Mouse (Mus musculus): ENCODE measurements around the gene I830077J02Rik. TPM values are rescaled to one million over a fixed set of nuclear protein-coding genes. Genes with fewer than 3 reads are reported as not detected.
A peak's percentile ranks its signal among the peaks of the same experiment; 100 is the strongest.

The I830077J02Rik gene
- total RNA-seq (2021) = under 1 TPM; 0.84 to 0.92 TPM
- long read RNA-seq, experiment 1 = 0 reads
- long read RNA-seq, experiment 2 = 0 reads

- intact Hi-C loops (cut with DNase I) = no loop called here
- no peak for TF ChIP-seq CTCF (IDR thresholded peaks at IDR 0.05)
- DNase-seq = no peak
- no peak within 1 kb of the TSS for H3K4me3 ChIP-seq
- no peak within 1 kb of the TSS for H3K27ac ChIP-seq
Measured at GRCm38 (mm10) chr3:105932240-105933071, at the start of gene I830077J02Rik. Gene I830077J02Rik (minus strand): TSS chr3:105932664.

GRCm38 (mm10) chr3:105974174-105974573, 41.7 kb upstream of the I830077J02Rik start:
- no peak overlapping the region for H3K27ac ChIP-seq
- intact Hi-C loops (cut with DNase I) = no loop called here
- TF ChIP-seq CTCF (IDR thresholded peaks at IDR 0.05) = no peak
- no peak overlapping the region for H3K4me3 ChIP-seq
- DNase-seq = no peak

GRCm38 (mm10) chr3:105973411-105973810, 40.9 kb upstream of the I830077J02Rik start, which contains the start of gene Ovgp1:
Gene Ovgp1 (plus strand): TSS chr3:105973711.
- intact Hi-C loops (cut with DNase I) = no loop called here
- Histone ChIP-seq H3K27ac (no peak within 1 kb of the TSS), H3K4me3 (no peak within 1 kb of the TSS)
- no peak for TF ChIP-seq CTCF (IDR thresholded peaks at IDR 0.05)
- no peak for DNase-seq

GRCm38 (mm10) chr3:105971831-105972446, 39.5 kb upstream of the I830077J02Rik start:
- no peak overlapping the region for H3K4me3 ChIP-seq
- no peak overlapping the region for H3K27ac ChIP-seq
- TF ChIP-seq CTCF (IDR thresholded peaks at IDR 0.05) = no peak
- intact Hi-C loops (cut with DNase I) = no loop called here
- DNase-seq = no peak

- peak; percentile 39 for TF ChIP-seq CTCF (IDR thresholded peaks at IDR 0.05)
- intact Hi-C loops (cut with DNase I) = loop anchor here (10.0 kb wide), 1 partner anchor 584 kb away; the partner anchor contains the start of genes Cept1 and Dram2
- Histone ChIP-seq H3K27ac (no peak overlapping the region), H3K4me3 (no peak overlapping the region)
- DNase-seq = no peak
Measured at GRCm38 (mm10) chr3:105960700-105961099, 28.2 kb upstream of the I830077J02Rik start.

- Histone ChIP-seq H3K27ac (peak within 1 kb of the TSS; percentile 100), H3K4me3 (peak within 1 kb of the TSS; percentile 99)
- intact Hi-C loops (cut with DNase I) = loop anchor here (5.0 to 10.0 kb wide), 3 partner anchors 273 to 1515 kb away; partner anchors contain the start of genes Cept1, Ddx20 and Dram2
- DNase-seq = no peak
- TF ChIP-seq CTCF (IDR thresholded peaks at IDR 0.05) = no peak
Measured at GRCm38 (mm10) chr3:105959999-105960398, 27.5 kb upstream of the I830077J02Rik start, which contains the start of gene Atp5f1. Gene Atp5f1 (minus strand): TSS chr3:105960099.

- Histone ChIP-seq H3K27ac (peak overlapping the region; percentile 100), H3K4me3 (peak overlapping the region; percentile 99)
- DNase-seq = no peak
- no peak for TF ChIP-seq CTCF (IDR thresholded peaks at IDR 0.05)
- intact Hi-C loops (cut with DNase I) = loop anchor here (5.0 to 10.0 kb wide), 2 partner anchors 272 to 1515 kb away; partner anchors contain the start of gene Ddx20
Measured at GRCm38 (mm10) chr3:105959585-105959984, 27.1 kb upstream of the I830077J02Rik start.

GRCm38 (mm10) chr3:105958974-105959580, 26.6 kb upstream of the I830077J02Rik start, which contains the start of gene Wdr77:
Gene Wdr77 (plus strand): TSS chr3:105959369.
- TF ChIP-seq CTCF (IDR thresholded peaks at IDR 0.05) = no peak
- intact Hi-C loops (cut with DNase I) = loop anchor here (5.0 to 10.0 kb wide), 2 partner anchors 272 to 1514 kb away; partner anchors contain the start of gene Ddx20
- DNase-seq = peak; percentile 97
- H3K4me3 ChIP-seq = peak within 1 kb of the TSS; percentile 99
- H3K27ac ChIP-seq = peak within 1 kb of the TSS; percentile 100

- Histone ChIP-seq H3K4me3 (peak overlapping the region; percentile 99), H3K27ac (peak overlapping the region; percentile 100)
- no peak for TF ChIP-seq CTCF (IDR thresholded peaks at IDR 0.05)
- intact Hi-C loops (cut with DNase I) = loop anchor here (5.0 to 10.0 kb wide), 2 partner anchors 271 to 1513 kb away; partner anchors contain the start of gene Ddx20
- no peak for DNase-seq
Measured at GRCm38 (mm10) chr3:105958204-105958603, 25.7 kb upstream of the I830077J02Rik start.

GRCm38 (mm10) chr3:105957235-105957634, 24.8 kb upstream of the I830077J02Rik start:
- intact Hi-C loops (cut with DNase I) = loop anchor here (5.0 to 10.0 kb wide), 2 partner anchors 270 to 1512 kb away; partner anchors contain the start of gene Ddx20
- Histone ChIP-seq H3K4me3 (peak overlapping the region; percentile 99), H3K27ac (peak overlapping the region; percentile 100; the same call in 1 of the 2 replicates)
- no peak for DNase-seq
- TF ChIP-seq CTCF (IDR thresholded peaks at IDR 0.05) = no peak; the same call in 1 of the 2 replicates

GRCm38 (mm10) chr3:105951348-105951747, 18.9 kb upstream of the I830077J02Rik start:
- intact Hi-C loops (cut with DNase I) = loop anchor here (10.0 kb wide), 1 partner anchor 1507 kb away; no protein-coding TSS in a partner anchor
- TF ChIP-seq CTCF (IDR thresholded peaks at IDR 0.05) = no peak
- no peak for DNase-seq
- Histone ChIP-seq H3K27ac (no peak overlapping the region), H3K4me3 (no peak overlapping the region)

GRCm38 (mm10) chr3:105936111-105936510, 3.6 kb upstream of the I830077J02Rik start:
- no peak for DNase-seq
- intact Hi-C loops (cut with DNase I) = no loop called here
- no peak overlapping the region for H3K27ac ChIP-seq
- H3K4me3 ChIP-seq = no peak overlapping the region
- TF ChIP-seq CTCF (IDR thresholded peaks at IDR 0.05) = no peak

Measured in gastrocnemius, adult 2 months (tissue).